Mouse (Mus musculus): Measurements from ENCODE around the gene Ten1. TPM values are rescaled to one million over a fixed set of nuclear protein-coding genes. Genes with fewer than 3 reads are reported as not detected.
A peak's percentile ranks its signal among the peaks of the same experiment; 100 is the strongest.

Ten1 gene
- polyA plus RNA-seq, 1 experiment from 2014 or later = 73.2 TPM

DNA sequence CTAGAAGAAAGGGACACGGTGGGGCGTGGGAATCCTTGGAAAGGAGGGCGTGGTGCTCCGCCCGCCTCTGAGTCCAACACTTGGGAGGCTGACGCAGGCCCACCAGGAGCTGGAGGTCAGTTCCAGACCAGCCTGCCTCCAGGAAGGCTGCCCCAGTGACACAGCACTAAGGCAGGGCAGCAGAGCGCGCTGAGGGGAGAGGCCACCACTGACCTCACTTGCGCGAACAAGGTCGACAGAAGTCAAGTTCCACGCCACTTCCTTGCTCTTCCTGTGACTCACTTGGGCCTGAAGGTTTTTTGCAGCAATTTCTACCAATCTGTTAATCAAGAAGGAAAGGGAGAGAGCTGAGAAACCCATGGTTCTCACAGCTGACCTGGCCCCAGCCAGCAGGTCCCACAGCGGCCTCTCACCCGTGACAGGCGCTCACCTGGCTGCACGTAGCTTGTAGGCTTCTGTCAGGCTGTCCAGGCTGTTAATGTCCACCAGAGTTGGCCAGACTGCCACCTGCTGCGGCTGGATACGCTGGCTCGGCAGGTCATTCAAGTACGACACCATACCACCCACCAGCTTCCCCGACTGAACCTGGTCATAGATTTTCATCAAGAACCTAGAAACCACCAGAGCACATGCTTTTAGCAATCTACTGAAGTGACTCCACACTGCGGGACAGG, 23.7 kb upstream of the Ten1 start:
- Histone ChIP-seq H3K9ac (no peak overlapping the region), H3K36me3 (peaks cover 72% of the 10 kb centered on the region), H3K4me2 (no peak overlapping the region), H3K27me3 (no peaks in the 10 kb centered on the region), H3K4me1 (replicated peaks) (no peaks in the 10 kb centered on the region), H3K9me3 (replicated peaks) (no peaks in the 10 kb centered on the region), H3K4me3 (no peak overlapping the region), H3K27ac (no peak overlapping the region)
- 90% methylated on average over 22 of the region's 22 CpGs for WGBS
- ATAC-seq (replicated peaks; ENCODE audit: insufficient number of reproducible peaks, insufficient read depth, low FRiP score, low read depth) = no peak

DNA sequence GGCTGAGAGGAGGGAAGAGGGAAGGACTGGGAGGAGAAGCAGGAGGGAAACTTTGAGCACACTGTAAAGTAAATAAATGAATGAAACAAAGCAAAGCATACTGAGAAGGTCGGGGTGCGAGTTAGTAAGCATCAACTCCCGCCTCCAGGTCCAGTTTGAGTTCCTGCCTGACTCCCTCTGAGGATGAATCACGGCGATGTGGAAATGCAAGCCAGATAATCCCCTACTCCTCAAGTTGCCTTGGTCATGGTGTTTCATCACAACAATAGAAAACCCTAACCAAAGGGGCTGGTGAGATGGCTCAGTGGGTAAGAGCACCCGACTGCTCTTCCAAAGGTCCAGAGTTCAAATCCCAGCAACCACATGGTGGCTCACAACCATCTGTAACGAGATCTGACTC, 22.6 kb upstream of the Ten1 start:
- Histone ChIP-seq H3K27ac (no peak overlapping the region), H3K4me3 (no peak overlapping the region), H3K36me3 (peaks cover 83% of the 10 kb centered on the region), H3K27me3 (no peaks in the 10 kb centered on the region), H3K4me1 (replicated peaks) (no peaks in the 10 kb centered on the region), H3K4me2 (no peak overlapping the region), H3K9ac (no peak overlapping the region), H3K9me3 (replicated peaks) (no peaks in the 10 kb centered on the region)
- WGBS = 86% methylated on average over 7 of the region's 7 CpGs
- ATAC-seq (replicated peaks; ENCODE audit: insufficient number of reproducible peaks, insufficient read depth, low FRiP score, low read depth) = no peak

DNA sequence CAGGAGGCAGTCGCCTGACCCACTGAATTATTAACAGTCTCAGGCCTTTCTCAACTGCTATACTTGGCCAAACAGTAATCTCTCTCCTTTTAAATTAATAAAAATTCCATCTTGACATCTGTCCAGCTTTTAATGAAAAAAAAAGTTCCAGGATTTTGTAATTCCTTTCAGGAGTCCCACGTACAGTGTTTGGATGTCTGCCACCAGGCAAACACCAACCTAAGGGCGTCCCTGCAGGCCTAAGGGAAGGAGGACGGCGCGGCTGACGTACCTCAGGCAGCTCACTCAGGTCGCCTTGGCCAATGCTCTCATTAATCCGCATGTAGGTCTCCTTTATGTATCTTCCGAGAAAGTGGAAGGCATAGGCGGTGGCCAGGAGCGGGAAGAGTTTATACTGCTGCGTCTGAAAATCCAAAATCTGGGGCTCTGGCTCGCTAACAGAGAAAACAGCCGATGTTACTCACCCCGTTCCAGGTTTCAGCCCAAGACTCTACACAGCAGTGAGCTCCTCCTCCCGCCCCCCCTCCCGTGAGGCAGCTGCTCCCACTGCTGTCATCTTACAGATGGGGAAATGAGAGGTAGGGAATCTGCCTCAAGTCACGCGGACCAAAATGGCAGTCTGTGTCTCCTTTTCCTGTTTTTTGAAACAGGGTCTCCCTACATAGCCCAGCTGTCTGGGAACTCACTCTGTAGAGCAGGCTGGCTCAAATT, 20.1 kb upstream of the Ten1 start:
- peaks cover 83% of the 10 kb centered on the region for H3K36me3 ChIP-seq
- WGBS = 85% methylated on average over 20 of the region's 20 CpGs
- H3K27ac ChIP-seq = no peak overlapping the region
- no peak overlapping the region for H3K4me2 ChIP-seq
- ATAC-seq (replicated peaks; ENCODE audit: insufficient number of reproducible peaks, insufficient read depth, low FRiP score, low read depth) = no peak
- no peak overlapping the region for H3K4me3 ChIP-seq
- no peaks in the 10 kb centered on the region for H3K4me1 ChIP-seq (replicated peaks)
- no peaks in the 10 kb centered on the region for H3K27me3 ChIP-seq
- H3K9ac ChIP-seq = no peak overlapping the region
- no peaks in the 10 kb centered on the region for H3K9me3 ChIP-seq (replicated peaks)

- Histone ChIP-seq H3K4me2 (no peak overlapping the region), H3K4me3 (no peak overlapping the region), H3K27me3 (no peaks in the 10 kb centered on the region), H3K4me1 (replicated peaks) (peaks cover 13% of the 10 kb centered on the region), H3K9me3 (replicated peaks) (no peaks in the 10 kb centered on the region), H3K27ac (peak overlapping the region; percentile 21; the same call in 1 of the 2 replicates), H3K9ac (no peak overlapping the region), H3K36me3 (peaks cover 38% of the 10 kb centered on the region)
- WGBS = 74% methylated on average over 3 of the region's 3 CpGs
- no peak for ATAC-seq (replicated peaks; ENCODE audit: insufficient number of reproducible peaks, insufficient read depth, low FRiP score, low read depth)
Measured at GRCm38 (mm10) chr11:116185836-116186235, 12.8 kb upstream of the Ten1 start.

DNA sequence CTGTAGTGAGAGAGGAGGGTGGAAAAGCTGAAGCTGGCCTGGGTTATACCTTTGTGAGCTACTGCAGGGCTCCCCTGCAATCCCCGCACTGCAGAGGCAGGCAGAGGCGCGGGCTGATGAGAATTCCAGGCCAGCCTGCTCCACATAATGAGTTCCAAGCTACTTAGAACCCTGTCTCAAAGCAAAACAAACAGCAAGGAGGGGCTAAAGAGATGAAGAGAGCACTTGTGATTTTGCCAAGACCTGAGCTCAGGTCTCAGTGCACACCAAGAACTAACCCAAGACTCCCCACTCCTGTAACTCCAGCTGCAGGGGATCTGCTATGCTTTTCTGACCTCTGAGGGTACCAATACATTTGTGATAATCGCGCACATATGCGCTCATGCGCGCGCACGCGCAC, 12.3 kb upstream of the Ten1 start:
- Histone ChIP-seq H3K9ac (no peak overlapping the region), H3K4me2 (no peak overlapping the region), H3K9me3 (replicated peaks) (no peaks in the 10 kb centered on the region), H3K4me1 (replicated peaks) (peaks cover 13% of the 10 kb centered on the region), H3K27ac (peak overlapping the region; percentile 21; the same call in 1 of the 2 replicates), H3K4me3 (no peak overlapping the region), H3K36me3 (peaks cover 34% of the 10 kb centered on the region), H3K27me3 (no peaks in the 10 kb centered on the region)
- WGBS = 91% methylated on average over 11 of the region's 11 CpGs
- no peak for ATAC-seq (replicated peaks; ENCODE audit: insufficient number of reproducible peaks, insufficient read depth, low FRiP score, low read depth)

GRCm38 (mm10) chr11:116187226-116187930, 11.3 kb upstream of the Ten1 start:
- H3K27ac ChIP-seq = no peak overlapping the region
- H3K4me3 ChIP-seq = no peak overlapping the region
- 55% methylated on average over 11 of the region's 11 CpGs for WGBS
- peaks cover 24% of the 10 kb centered on the region for H3K36me3 ChIP-seq
- no peak overlapping the region for H3K4me2 ChIP-seq
- no peak overlapping the region for H3K9ac ChIP-seq
- H3K4me1 ChIP-seq (replicated peaks) = peaks cover 13% of the 10 kb centered on the region
- H3K27me3 ChIP-seq = no peaks in the 10 kb centered on the region
- H3K9me3 ChIP-seq (replicated peaks) = no peaks in the 10 kb centered on the region
- ATAC-seq (replicated peaks; ENCODE audit: insufficient number of reproducible peaks, insufficient read depth, low FRiP score, low read depth) = no peak

- H3K27me3 ChIP-seq = no peaks in the 10 kb centered on the region
- H3K9me3 ChIP-seq (replicated peaks) = no peaks in the 10 kb centered on the region
- H3K27ac ChIP-seq = no peak overlapping the region
- whole genome bisulfite sequencing = 88% methylated on average over 8 of the region's 8 CpGs
- no peak for ATAC-seq (replicated peaks; ENCODE audit: insufficient number of reproducible peaks, insufficient read depth, low FRiP score, low read depth)
- H3K4me2 ChIP-seq = no peak overlapping the region
- H3K9ac ChIP-seq = no peak overlapping the region
- H3K36me3 ChIP-seq = peaks cover 8% of the 10 kb centered on the region; the same call in 1 of the 2 replicates
- peaks cover 25% of the 10 kb centered on the region for H3K4me1 ChIP-seq (replicated peaks)
- no peak overlapping the region for H3K4me3 ChIP-seq
Measured at GRCm38 (mm10) chr11:116194619-116195018, 4.0 kb upstream of the Ten1 start.

- no peak overlapping the region for H3K4me2 ChIP-seq
- WGBS = 63% methylated on average over 5 of the region's 5 CpGs
Measured at GRCm38 (mm10) chr11:116195252-116195651, 3.4 kb upstream of the Ten1 start.

GRCm38 (mm10) chr11:116196336-116196735, 2.3 kb upstream of the Ten1 start:
- peaks cover 26% of the 10 kb centered on the region for H3K4me1 ChIP-seq (replicated peaks)
- H3K9me3 ChIP-seq (replicated peaks) = no peaks in the 10 kb centered on the region
- no peaks in the 10 kb centered on the region for H3K27me3 ChIP-seq
- no peak overlapping the region for H3K9ac ChIP-seq
- no peak overlapping the region for H3K27ac ChIP-seq
- 86% methylated on average over 3 of the region's 3 CpGs for WGBS
- no peak overlapping the region for H3K4me2 ChIP-seq
- no peak for ATAC-seq (replicated peaks; ENCODE audit: insufficient number of reproducible peaks, insufficient read depth, low FRiP score, low read depth)
- H3K36me3 ChIP-seq = peaks cover 8% of the 10 kb centered on the region; the same call in 1 of the 2 replicates
- no peak overlapping the region for H3K4me3 ChIP-seq

More at GRCm38 (mm10) chr11:116195252-116195651, 3.4 kb upstream of the Ten1 start:
- Histone ChIP-seq H3K9me3 (replicated peaks) (no peaks in the 10 kb centered on the region), H3K4me1 (replicated peaks) (peaks cover 26% of the 10 kb centered on the region), H3K9ac (no peak overlapping the region), H3K27me3 (no peaks in the 10 kb centered on the region), H3K4me3 (no peak overlapping the region), H3K36me3 (peaks cover 8% of the 10 kb centered on the region; the same call in 1 of the 2 replicates), H3K27ac (no peak overlapping the region)
- no peak for ATAC-seq (replicated peaks; ENCODE audit: insufficient number of reproducible peaks, insufficient read depth, low FRiP score, low read depth)

DNA sequence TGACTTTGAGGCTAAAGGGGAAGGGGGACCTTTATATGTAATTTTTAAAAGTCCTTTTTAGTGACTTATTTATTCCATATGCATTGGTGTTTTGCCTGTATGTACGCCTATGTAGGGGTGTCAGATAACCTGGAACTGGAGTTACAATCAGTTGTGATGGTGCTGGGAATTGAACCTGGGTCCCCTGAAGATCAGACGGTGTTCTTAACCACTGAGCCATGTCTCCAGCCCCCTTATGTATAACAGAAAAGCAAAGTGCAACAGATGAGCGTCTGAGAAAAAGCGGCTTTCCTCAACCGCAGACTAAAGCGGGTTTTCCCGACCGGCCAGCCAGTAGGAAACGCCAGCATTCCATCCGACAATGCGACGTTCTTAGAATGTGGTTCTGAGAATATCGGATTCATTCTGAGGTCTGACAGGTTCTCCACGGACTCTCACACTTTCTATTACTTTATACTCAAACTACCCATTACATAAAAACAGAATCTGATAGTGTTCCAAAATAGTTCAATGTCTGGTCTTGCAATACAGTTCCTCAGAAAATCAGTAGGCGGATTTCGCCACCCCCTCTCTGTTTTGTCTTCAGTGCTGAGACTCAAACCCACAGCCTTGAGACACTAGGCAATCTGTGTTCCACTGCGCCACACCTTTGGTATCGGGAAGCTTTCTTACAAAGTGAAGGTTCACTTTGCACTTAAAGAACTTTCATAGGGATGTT, 1.6 kb upstream of the Ten1 start:
- Histone ChIP-seq H3K9ac (no peak overlapping the region), H3K4me3 (peak overlapping the region; percentile 79; the same call in 1 of the 2 replicates), H3K27ac (no peak overlapping the region)

GRCm38 (mm10) chr11:116197584-116197906, 1.1 kb upstream of the Ten1 start:
- Histone ChIP-seq H3K4me3 (peak overlapping the region; percentile 79), H3K4me2 (peak overlapping the region; percentile 74), H3K9me3 (replicated peaks) (no peaks in the 10 kb centered on the region), H3K9ac (no peak overlapping the region), H3K27ac (no peak overlapping the region), H3K36me3 (peaks cover 8% of the 10 kb centered on the region; the same call in 1 of the 2 replicates), H3K4me1 (replicated peaks) (peaks cover 26% of the 10 kb centered on the region), H3K27me3 (no peaks in the 10 kb centered on the region)
- ATAC-seq (replicated peaks; ENCODE audit: insufficient number of reproducible peaks, insufficient read depth, low FRiP score, low read depth) = no peak
- 90% methylated on average over 6 of the region's 6 CpGs for WGBS

More for the DNA sequence above, 1.6 kb upstream of the Ten1 start:
- H3K4me2 ChIP-seq = no peak overlapping the region; the same call in 1 of the 2 replicates
- peaks cover 26% of the 10 kb centered on the region for H3K4me1 ChIP-seq (replicated peaks)
- peaks cover 8% of the 10 kb centered on the region; the same call in 1 of the 2 replicates for H3K36me3 ChIP-seq
- ATAC-seq (replicated peaks; ENCODE audit: insufficient number of reproducible peaks, insufficient read depth, low FRiP score, low read depth) = no peak
- no peaks in the 10 kb centered on the region for H3K27me3 ChIP-seq
- no peaks in the 10 kb centered on the region for H3K9me3 ChIP-seq (replicated peaks)
- WGBS = 93% methylated on average over 18 of the region's 18 CpGs
